Mouse (Mus musculus) heart, adult 11 months (tissue): ENCODE measurements around the gene Mmp19.

ENCODE experiments used
- DNase-seq: peaks from one replicate; pipeline ENCODE4 v3.0.0; 2022

The Mmp19 gene

DNA sequence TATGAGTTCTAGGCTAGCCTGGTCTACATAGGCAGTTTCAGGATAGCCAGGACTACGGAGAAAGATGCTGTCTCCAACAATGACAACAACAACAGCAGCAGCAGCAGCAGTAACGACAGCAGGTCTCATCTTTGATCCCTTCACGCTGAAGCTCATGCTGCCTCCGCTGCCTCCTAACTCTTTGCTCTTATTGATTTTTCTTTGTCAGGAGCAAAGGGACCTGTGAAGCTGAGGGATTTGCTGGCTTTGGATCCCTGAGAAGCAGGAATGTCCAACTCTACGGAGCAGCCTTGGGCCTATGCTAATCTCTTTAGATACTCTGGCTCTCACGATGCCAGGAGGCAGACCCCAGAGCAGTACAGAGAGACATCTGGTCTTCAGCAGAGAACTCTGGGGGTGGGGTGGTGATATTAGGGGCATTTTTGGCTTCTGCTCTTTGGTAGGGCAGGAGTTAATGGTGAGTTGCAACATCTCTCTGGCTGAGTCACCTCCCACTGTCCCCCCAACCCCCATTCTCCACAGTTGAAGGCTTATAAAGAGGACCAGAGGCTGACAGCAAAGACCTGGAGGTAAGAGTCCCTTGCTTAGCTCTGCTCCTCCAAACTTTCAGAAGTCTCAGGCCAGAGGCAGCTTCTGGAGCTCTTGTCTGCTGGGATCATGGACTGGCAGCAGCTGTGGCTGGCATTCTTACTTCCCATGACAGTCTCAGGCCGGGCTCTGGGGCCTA lies at the start of gene Mmp19:
Mmp19 (plus strand) TSS at position 513 of the 727 bp plus-strand sequence.
- DNase-seq = peak; percentile 92

DNA sequence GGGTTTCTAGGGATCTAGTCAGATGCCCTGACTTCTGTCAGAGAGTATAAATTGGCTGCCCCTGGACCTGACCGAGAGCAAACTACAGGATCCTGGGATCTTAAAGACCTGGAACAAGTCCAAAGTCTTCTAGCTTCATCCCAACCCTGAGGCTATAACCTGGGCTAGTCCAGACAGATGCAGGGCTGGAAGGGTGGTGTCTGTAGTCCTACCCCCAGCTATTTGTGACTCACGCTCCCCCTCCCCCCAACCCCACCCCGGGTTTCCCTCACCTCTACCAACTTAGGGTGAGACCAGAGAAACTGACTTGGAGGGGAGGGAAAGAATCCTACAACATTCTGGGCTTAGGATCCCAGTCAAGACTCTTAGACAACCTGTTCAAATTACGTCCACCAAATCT lies 48.1 kb upstream of the Mmp19 start:
- DNase-seq = no peak

DNA sequence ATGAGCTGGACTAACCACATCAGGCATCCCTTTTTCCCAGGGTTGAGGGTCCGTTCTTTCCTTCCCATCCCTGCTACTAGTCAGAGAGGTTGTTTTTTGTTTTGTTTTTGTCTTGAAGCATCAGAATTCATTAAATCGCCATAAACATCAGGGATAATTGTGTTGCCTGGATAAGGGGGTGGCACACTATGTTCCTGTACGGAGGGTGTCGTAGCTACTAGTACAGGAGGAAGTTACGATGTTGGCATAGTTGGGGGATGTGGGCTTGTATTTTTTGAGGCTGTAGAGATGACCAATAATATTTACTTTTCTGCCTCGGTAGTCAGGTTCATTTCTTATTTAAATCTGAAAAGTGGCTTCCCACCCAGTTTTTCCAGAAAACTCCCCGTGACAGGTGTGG lies 47.5 kb upstream of the Mmp19 start:
- DNase-seq = no peak

- DNase-seq = peak; percentile 98
These were observed 46.9 kb upstream of the Mmp19 start for GRCm38 (mm10) chr10:128743791-128744191.

DNA sequence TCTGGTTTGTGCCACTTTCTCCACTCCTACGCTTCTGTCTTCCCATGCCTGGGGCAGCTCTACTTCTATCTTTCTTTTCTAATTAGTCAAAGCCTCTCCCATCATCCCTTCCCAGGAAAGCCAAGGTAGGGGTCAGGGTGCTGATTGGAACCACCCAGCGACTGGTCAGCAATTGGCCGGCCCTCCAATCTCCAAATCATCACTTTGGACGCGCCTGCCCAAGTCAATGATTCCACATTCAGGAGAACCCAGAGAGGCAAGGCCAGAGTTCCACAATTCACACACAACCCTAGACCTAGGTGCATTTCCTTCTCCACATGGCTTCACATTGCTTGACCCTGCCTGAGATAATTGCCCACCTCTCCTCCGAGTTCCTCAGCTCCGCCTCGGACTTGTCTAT lies 46.5 kb upstream of the Mmp19 start:
- DNase-seq = no peak

- peak; percentile 93 for DNase-seq
These were observed 45.8 kb upstream of the Mmp19 start, which contains the start of gene Dgka for GRCm38 (mm10) chr10:128744680-128745601. Gene Dgka, minus strand, starts transcription at chr10:128744855.

DNA sequence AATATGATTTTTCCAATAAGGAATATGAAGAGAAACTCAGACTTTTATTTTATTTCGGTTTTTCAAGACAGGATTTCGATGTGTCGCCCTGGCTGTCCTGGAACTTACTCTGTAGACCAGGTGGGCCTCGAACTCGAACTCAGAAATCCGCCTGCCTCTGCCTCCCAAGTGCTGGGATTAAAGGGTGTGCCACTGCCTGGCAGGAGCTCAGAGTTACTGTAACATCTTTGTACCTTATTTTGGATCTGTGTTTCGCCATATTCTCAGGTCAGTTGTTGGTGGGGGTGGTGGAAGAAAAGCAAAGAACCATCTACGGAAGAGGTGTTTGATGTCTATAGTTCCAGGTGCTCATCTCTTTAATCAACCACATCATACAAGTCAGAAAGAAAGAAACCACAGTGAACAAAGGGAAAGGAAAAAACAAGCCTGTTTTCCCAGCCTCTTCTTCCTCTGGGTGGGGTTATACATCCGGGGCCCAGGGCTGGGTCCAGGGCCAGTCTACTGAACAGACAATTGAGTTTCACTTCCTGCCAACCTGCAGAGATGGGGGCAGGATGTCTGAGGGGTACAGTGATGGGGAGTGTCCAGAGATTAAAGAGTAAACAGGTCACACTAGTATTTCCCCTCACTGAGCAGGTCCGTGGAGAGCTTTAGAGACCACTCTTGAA lies 44.6 kb upstream of the Mmp19 start:
- DNase-seq = peak; percentile 97

DNA sequence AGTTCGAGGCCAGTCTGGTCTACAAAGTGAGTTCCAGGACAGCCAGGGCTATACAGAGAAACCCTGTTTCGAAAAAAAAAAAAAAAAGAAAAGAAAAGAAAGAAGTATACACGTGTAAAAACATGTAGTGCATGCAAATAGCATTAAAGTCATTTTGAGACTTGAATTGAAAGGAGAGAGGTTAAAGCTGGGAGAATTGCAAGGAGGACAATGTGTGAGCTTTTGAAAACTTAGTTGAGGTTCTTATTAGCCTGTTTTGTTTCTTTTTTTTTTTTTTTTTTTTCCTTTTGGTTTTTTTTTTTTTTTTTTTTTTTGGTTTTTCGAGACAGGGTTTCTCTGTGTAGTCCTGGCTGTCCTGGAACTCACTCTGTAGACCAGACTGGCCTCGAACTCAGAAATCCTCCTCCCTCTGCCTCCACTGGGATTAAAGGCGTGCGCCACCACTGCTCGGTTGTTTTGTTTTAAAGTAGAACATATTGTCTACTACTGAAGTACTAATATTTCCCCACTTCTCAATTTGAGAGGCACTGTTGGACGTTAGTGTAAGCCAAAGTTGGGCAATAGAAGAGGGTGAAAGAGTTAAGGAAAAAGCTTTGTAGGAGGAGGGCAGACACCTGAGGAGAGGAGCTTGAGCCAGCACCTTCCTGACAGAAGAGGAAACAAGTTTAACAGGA lies 43.6 kb upstream of the Mmp19 start:
- no peak for DNase-seq

GRCm38 (mm10) chr10:128747646-128748251 lies 43.0 kb upstream of the Mmp19 start, which contains the start of gene Pym1:
Gene Pym1, plus strand, starts transcription at chr10:128747889.
- peak; percentile 99 for DNase-seq

GRCm38 (mm10) chr10:128748252-128748864 lies 42.4 kb upstream of the Mmp19 start:
- peak; percentile 98 for DNase-seq

GRCm38 (mm10) chr10:128772895-128773294 lies 17.8 kb upstream of the Mmp19 start:
- no peak for DNase-seq

- no peak for DNase-seq
These were observed 17.0 kb upstream of the Mmp19 start for GRCm38 (mm10) chr10:128773685-128774084.

DNA sequence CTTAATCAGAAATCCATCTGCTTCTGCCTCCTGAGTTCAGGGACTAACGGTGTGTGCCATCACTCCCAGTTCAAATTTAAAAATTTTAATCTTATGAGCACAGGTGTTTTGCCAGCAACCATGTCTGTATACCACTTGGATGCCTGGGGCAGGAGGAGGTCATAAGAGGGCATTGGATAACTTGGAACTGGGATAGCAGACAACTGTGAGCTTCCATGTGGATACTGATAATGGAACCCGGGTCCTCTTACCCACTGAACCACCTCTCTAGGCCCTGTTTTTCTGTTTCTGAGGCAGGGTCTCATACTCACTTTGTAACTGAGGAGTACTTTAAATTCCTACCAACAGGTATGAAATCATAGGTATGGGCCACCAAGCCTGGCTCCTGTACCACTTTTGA lies 12.3 kb upstream of the Mmp19 start:
- DNase-seq = peak; percentile 90

GRCm38 (mm10) chr10:128779011-128779795 lies 11.5 kb upstream of the Mmp19 start:
- DNase-seq = peak; percentile 99

DNA sequence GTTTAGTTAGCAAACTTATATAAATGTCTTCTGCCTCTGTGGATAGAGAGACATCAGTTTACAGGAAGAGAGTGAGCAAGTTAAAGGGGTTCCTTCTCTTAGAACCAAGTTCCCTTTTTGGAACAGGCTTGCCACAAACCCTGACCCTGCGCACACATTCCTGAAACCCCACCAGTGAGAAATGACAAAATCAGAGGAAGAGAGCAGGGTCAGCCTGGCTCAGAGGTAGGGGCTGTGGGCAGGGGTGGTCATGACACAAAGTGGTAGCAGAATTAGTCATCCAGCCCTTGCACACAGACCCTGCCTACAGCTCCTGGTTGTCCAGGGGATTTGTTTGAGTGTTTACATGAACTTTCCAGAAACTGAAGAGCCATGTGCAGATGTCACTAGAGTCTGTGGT lies 10.5 kb upstream of the Mmp19 start:
- peak; percentile 90 for DNase-seq

DNA sequence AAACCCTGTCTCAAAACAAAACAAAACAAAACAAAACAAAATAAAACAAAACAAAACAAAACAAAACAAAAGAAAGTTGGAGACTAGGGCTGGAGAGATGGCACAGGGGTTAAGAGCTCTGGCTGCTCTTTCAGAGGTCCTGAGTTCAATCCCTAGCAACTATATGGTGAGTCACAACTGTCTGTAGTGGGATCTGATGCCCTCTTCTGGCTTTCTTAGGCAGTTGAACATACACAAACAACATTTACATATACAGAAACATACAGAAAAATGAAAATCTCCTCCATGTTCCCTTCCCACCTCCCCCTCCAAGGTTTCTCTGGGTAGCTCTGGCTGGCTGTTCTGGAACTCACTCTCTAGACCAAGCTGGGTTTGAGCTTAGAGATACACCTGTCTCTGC lies 1.3 kb downstream of the Mmp19 start:
- DNase-seq = peak; percentile 61

DNA sequence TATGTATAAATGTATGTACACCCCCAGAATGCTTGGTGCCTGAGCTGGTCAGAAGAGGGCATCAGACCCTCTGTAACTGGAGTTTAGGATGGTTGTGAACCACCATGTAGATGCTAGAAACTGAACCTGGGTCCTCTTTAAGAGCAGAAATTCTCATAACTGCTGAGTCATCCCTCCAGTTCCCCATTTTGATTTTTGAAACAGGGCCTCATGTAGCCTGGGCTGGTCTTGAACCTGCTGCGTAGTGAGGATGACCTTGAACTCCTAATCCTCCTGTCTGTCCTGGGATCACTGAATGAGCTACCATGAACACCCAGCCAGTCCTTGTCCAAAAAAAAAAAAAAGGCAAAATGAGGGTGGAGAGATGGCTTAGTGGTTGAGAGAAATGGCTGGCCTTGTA lies 2.5 kb downstream of the Mmp19 start:
- DNase-seq = peak; percentile 55

DNA sequence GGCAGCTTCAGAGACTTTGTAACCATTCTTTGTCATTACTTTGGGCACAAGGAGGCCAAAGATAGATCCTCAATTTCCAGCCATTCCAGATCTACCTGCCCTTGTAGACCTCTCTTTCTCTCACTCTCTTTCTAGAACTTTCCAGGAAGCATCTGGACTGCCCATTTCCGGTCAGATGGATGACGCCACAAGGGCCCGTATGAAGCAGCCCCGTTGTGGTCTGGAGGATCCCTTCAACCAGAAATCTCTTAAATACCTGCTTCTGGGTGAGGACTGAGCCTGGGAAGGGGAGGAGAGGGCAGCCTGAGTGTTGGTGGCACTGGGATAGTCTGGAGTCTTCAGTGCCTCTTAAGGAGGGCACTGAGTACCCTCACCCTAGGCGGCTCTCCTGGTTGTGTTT lies 3.7 kb downstream of the Mmp19 start:
- peak; percentile 81 for DNase-seq

DNA sequence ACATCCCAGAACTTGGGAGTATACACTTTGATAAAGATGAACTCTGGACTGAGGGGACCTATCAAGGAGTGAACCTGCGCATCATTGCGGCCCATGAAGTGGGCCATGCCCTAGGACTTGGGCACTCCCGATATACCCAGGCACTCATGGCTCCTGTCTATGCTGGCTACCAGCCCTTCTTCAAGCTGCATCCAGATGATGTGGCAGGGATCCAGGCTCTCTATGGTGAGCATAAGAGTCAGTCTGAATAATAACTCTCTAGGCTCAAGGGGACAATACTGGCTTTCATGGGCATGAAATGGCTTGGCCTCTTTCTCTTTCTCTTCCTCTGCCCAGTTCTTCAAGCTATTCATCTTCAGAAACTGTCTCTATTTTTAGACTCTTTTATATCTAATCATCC lies 4.9 kb downstream of the Mmp19 start:
- DNase-seq = peak; percentile 87

DNA sequence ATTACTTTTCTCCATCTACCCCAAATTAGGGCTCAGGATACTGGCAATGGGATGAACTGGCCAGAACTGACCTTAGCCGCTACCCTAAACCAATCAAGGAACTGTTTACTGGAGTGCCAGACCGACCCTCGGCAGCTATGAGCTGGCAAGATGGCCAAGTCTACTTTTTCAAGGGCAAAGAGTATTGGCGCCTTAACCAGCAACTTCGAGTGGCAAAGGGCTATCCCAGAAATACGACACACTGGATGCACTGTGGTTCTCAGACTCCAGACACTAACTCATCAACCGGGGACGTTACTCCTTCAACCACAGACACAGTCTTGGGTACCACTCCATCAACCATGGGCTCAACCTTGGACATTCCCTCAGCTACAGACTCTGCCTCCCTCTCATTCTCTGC lies 8.0 kb downstream of the Mmp19 start:
- peak; percentile 84 for DNase-seq

DNA sequence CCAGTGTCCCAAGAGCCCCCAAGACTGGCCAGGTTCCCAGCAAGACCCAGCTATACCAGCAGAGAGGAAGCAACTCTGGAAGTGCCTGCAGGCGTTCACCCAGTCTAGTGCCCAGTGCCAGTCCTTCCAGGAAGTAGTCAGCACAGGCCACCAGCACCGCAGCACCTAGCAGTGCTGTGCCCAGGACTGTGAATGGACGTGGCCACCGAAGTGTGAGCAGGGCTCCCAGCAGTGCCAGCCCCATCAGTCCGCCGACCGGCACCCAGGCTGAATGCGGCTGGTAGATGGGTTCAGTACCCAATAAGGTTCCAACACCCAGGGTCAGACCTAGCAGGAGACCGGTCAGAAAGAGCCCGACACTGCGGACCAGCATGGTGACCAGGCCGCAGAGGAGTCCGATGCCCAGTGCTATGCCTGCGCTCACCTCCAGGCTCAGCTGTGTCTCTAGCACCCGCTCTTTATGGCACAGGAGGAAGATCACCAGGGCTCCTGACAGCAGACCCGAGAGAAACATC lies 11.3 kb downstream of the Mmp19 start:
- DNase-seq = peak; percentile 93
